Comparison of ENCODE assay signal across 7 mouse cellular contexts in the genomic region with DNA sequence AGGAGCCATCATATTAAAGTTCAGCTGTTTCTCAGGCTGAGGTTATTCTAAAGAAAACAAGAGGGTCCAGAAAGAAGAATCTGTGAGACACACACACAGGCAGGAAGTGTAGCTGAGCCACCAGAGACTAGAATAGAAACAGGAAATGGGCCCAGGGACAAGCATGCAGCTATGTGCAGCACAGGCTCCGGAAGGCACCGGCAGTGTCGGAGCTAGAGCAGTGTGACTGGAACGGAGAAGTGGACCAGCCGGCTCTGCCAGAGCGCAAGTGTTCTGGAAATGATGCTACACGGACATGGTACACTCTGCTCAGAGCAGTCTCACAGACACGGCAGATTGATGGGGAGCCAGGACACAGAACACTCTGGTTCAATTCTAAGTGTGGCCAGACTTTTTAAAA. TPM values are rescaled to one million over a fixed set of nuclear protein-coding genes. Genes with fewer than 3 reads are reported as not detected.
DNase-seq lines count a peak whose midpoint lies in the region; ATAC-seq and TF ChIP-seq lines count a peak whose summit lies in the region.

No protein-coding gene starts in this region.

- peak overlapping the region; percentile 74 for H3K27ac ChIP-seq in embryonic facial prominence, embryonic 14.5 days (replicated peaks; ENCODE audit: low read depth, low read length)
- peak overlapping the region; percentile 86 for H3K27ac ChIP-seq in layer of hippocampus, adult 2 months

- H3K36me3 ChIP-seq in E14TG2a.4 (ENCODE audit: insufficient read depth, low read length) = peaks cover 97% of the 10 kb centered on the region
- peaks cover 78% of the 10 kb centered on the region for H3K36me3 ChIP-seq in embryonic facial prominence, embryonic 14.5 days (ENCODE audit: control insufficient read depth, insufficient read depth, low read length)

- H3K4me2 ChIP-seq in embryonic facial prominence, embryonic 14.5 days (ENCODE audit: low read depth, low read length) = 0 out of 2 replicates have a peak overlapping the region, but pooled peaks have one; percentile 5

- H3K4me3 ChIP-seq in E14TG2a.4 (replicated peaks; ENCODE audit: low read length) = peak overlapping the region; percentile 32
- H3K4me3 ChIP-seq in embryonic facial prominence, embryonic 14.5 days (ENCODE audit: low read depth, low read length) = no peak overlapping the region
- H3K4me3 ChIP-seq in layer of hippocampus, adult 2 months = no peak overlapping the region

- H3K27me3 ChIP-seq in E14TG2a.4 (ENCODE audit: insufficient read depth, low read length) = no peaks in the 10 kb centered on the region
- H3K27me3 ChIP-seq in embryonic facial prominence, embryonic 14.5 days (replicated peaks; ENCODE audit: control insufficient read depth, insufficient read depth, low read length) = no peaks in the 10 kb centered on the region

- 30% methylated on average over 8 of the region's 8 CpGs for WGBS in embryonic facial prominence, embryonic 14.5 days

- peak; percentile 74 for ATAC-seq in embryonic facial prominence, embryonic 14.5 days (ENCODE audit: low read depth)

- intact Hi-C loops in heart, postnatal 14 days (cut with DNase I) = no loop called here

- H3K4me1 ChIP-seq in E14TG2a.4 (replicated peaks; ENCODE audit: low read depth, low read length) = peaks cover 97% of the 10 kb centered on the region
- H3K4me1 ChIP-seq in embryonic facial prominence, embryonic 14.5 days (ENCODE audit: control insufficient read depth, insufficient read depth, low read length) = peaks cover 17% of the 10 kb centered on the region

- H3K9me3 ChIP-seq in E14TG2a.4 (ENCODE audit: low read length) = no peaks in the 10 kb centered on the region
- H3K9me3 ChIP-seq in embryonic facial prominence, embryonic 14.5 days (ENCODE audit: control insufficient read depth, low read length) = no peaks in the 10 kb centered on the region

- no peak for TF ChIP-seq CTCF in E14TG2a.4 (conservative IDR thresholded peaks at IDR 0.05; ENCODE audit: low read length)
- no peak for TF ChIP-seq CTCF in layer of hippocampus, adult 2 months (conservative IDR thresholded peaks at IDR 0.05)

- peak; percentile 73 for DNase-seq in adrenal gland, adult 2 months
- DNase-seq in embryonic facial prominence, embryonic 14.5 days (ENCODE audit: low spot score) = peak; percentile 81
- peak; percentile 74 to 77 for DNase-seq in heart, postnatal 14 days
- DNase-seq in layer of hippocampus, adult 2 months (ENCODE audit: low spot score in 2 of 2) = peak; percentile 44 to 61
- peak; percentile 89 for DNase-seq in lung, postnatal 10 days
- DNase-seq in spleen, postnatal 36 days (ENCODE audit: low spot score in 2 of 2) = peak; percentile 92

- H3K9ac ChIP-seq in embryonic facial prominence, embryonic 14.5 days (ENCODE audit: low read depth, low read length) = peak overlapping the region; percentile 32; the same call in 1 of the 2 replicates

RNA-seq across cellular contexts. Expression of a gene that starts 34.5 kb away (rescaled TPM):
- 10 to 100 TPM; 13.0 to 19.7 TPM for total RNA-seq in adrenal gland, adult 2 months (2021)
- 13.4 and 14.0 TPM in 2 replicates for polyA plus RNA-seq in adrenal gland, adult 2 months (2012; rRNA removed)
- 8.4 and 11.3 TPM in 2 replicates for polyA plus RNA-seq in embryonic facial prominence, embryonic 14.5 days (2014; fragmentation: Nextera tagmentation; extraction: Ambion mirVana)
- 10 to 100 TPM; 10.4 to 10.7 TPM for total RNA-seq in heart, postnatal 14 days (2021)
- 1 to 10 TPM; 9.1 to 9.7 TPM for total RNA-seq in layer of hippocampus, adult 2 months (2021)

RNA-seq across cellular contexts. Expression of a gene that starts 49.6 kb away (rescaled TPM):
- total RNA-seq in adrenal gland, adult 2 months (2021) = 10 to 100 TPM; 45.9 to 48.6 TPM
- polyA plus RNA-seq in adrenal gland, adult 2 months (2012; rRNA removed) = 69.7 and 74.0 TPM in 2 replicates
- polyA plus RNA-seq in embryonic facial prominence, embryonic 14.5 days (2014; fragmentation: Nextera tagmentation; extraction: Ambion mirVana) = 29.1 and 29.6 TPM in 2 replicates
- 10 to 100 TPM; 45.2 to 48.8 TPM for total RNA-seq in heart, postnatal 14 days (2021)
- 10 to 100 TPM; 83.2 to 88.6 TPM for total RNA-seq in layer of hippocampus, adult 2 months (2021)

RNA-seq across cellular contexts. Expression of a gene that starts 57.0 kb away (rescaled TPM):
- total RNA-seq in adrenal gland, adult 2 months (2021) = 10 to 100 TPM; 18.4 to 24.8 TPM
- 31.0 and 32.9 TPM in 2 replicates for polyA plus RNA-seq in adrenal gland, adult 2 months (2012; rRNA removed)
- 2.1 and 3.7 TPM in 2 replicates for polyA plus RNA-seq in embryonic facial prominence, embryonic 14.5 days (2014; fragmentation: Nextera tagmentation; extraction: Ambion mirVana)
- total RNA-seq in heart, postnatal 14 days (2021) = 10 to 100 TPM; 17.6 to 21.6 TPM
- total RNA-seq in layer of hippocampus, adult 2 months (2021) = 10 to 100 TPM; 37.1 to 38.0 TPM
